Mouse (Mus musculus) c-Kit-positive CD71-negative TER-119-negative erythroid progenitor cells, embryonic 14.5 days (primary cell): ENCODE results near the gene Gsta2.
"Not testable (repeated sequence)": the region's sequence is repeated elsewhere in the genome, so short reads cannot be mapped to it uniquely, and the experiment has no call there.

Source experiments
- DNase-seq: peaks from one replicate; pipeline ENCODE4 v3.0.0-alpha.2; 2013; ENCODE audit warnings: low read depth

Gsta2 gene

DNA sequence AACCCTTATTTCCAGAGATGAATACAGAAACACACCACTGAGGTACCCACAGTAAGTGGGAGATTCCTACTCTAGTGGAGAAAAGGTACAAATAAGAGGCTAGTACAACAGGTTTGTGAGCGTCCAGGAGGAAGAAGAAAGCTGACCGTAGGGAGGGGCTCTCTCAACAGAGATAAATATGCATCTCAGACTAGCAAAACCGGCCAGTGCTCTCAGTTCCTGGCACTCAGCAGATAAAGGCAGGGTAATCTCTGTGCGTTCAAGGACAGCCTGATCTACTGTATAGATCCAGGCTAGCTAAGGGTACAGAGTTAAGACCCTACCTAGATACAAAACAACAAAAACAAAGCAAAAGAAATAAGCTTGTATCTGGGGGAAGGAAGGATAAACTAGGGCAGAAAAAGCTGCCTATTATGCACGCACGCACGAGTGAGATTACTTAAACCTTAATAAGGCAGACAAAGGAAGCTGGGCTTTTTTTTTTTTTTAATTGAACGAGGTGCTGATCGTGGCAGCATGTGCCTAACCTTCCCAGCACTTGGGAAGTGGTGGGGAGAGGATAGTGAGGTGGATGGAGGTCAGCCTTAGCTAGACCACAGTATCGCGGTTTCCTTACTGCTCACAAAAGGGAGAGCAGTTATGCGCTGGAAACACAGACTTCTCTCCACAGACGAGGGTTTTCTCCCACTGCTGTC is 10.4 kb upstream of the Gsta2 start:
- no peak for DNase-seq

DNA sequence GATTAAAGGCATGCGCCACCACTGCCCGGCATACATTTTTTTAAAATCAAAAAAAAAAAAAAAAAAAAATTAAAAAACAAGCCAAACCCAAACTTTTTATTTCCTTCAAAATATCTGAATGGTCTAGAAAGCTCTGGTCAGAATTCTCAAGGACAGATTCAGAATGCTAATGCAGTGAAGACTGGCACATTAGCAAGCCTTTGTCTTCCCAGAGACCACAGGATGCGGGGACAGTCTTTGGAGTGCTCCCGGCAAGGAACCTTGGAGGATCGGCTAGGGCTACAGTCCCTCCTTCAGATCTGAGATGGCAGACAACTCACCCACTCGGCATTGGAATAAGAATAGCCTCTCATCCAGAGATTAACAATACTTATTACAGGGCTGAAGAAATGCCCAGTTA is 9.1 kb upstream of the Gsta2 start:
- DNase-seq, result no peak

DNA sequence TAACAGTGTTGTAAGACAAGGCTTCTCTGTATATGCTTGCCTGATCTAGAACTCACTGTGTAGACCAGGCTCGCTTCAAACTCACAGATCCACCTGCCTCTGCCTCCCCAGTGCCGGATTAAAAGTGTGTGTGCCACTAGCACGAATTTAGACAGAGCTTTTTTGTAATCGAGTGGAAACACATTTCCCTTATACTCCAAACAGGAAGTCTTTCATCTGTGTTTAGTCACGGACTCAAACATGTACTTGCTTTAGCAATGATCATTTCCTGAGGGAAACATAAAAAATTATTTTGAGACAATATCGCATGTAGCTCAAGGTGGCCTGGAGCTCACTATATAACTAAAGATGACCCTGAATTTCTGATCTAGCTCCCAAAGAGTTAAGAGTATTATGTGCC is 7.8 kb upstream of the Gsta2 start:
- DNase-seq, result no peak

DNA sequence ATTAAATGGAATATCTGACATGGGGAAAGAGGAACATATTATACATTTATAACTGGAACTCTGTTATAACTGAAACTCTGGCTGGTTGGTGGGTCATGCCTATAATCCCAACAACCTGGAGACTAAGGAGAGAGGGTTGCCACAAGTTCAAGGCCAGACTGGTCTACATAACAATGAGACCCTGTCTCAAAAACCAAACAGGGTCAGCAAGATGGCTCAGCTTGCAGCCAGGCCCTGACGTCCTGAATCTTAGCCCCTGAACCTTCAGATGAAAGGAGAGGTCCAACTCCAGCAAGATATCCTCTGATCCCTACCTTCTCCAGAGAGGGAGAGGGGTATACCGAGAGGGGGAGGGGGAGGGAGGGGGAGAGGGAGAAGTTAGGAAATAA is 4.9 kb upstream of the Gsta2 start:
- DNase-seq, result no peak

DNA sequence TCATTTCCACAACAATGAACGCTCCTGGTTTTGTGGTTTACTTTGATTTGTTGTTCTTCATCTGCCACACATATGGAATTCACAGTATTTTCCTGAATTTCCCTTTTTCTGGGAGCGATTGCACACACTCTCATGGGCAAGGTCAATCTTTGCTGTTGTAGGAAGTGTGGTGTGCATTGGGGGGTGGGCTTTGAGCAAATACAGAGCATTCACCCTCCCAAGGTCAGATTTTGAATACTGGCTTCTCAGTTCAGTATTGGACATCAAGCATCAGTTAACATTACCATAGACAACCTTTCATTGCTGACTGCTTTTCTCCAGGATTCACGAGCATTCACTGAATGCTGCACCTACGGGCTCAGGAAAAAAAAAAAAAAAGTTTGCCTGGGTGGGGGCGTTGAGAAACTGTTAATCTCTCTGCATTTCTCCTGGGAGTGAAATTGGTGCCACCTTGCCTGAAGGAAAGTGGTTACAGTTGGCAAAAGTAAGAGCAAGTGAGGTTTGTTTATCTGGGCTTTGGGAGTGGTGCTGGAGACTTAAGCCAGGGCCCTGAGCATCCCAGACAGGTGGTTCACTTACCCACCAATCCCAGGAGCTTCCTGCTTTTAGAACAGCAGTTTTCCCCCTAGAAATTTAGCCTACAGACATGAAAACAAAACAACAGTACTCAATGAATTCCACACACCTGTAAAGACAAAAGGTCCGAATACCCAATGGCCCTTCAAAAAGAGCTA is 4.3 kb upstream of the Gsta2 start:
- no peak for DNase-seq

DNA sequence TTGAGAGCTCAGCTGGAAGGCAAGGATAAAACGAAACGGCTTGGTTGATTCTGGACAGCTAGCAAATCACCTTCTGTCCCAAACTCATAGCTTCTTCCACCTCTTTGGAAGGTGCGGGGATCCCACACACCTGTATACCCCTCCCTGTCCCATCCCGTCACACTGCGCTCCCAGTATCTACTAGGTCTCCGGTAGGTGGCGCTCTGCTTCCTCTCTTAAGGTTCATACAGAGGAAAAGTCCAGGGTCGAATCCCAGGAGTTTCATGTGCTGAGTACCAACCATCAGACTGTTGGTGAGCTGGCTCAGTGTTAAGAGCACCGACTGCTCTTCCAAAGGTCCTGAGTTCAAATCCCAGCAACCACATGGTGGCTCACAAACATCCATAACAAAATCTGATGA is 2.5 kb upstream of the Gsta2 start:
- DNase-seq, result peak; percentile 52

DNA sequence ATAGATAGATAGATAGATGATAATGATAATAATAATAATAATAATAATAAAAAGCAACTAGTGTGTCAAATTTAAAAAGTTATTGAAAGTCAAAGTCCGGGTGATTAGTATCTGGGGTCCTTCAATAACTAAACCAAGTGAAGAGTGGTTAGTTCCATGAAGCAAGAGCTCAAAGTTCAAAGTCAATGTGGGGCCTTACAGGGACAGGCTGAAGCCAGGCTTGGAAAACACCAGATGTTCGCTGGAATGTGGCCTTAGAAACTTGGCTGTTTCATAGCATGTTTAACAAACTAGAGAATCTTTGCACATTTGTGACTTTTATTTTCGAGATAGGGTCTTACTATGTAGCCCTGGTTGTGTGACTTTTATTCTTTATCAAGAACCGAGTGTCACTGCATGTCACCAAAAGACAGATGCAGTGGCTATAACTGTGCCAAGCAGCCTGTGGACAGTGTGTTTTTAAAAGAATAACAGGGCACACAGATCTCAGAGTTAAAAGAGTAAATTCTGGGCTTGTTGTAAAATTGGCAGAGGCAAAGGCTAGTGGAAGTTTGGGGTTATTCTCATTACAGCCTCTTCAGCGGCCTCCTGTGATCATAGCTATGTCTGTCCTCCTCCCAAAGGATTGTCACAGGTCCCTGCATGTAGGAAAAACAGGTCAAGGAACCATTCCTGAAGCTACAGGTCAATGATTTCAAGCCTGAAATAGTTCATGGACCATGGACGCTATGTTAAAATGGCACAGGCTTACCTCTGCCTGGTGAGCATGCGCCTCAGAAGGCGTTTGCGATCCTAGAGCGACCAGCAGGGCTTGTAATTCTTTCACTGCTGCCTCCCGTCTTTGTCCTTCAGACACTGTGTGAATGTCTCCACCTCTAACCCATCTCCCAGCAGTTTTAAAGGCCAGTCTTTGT is 666 bp downstream of the Gsta2 start:
- DNase-seq, result no peak

DNA sequence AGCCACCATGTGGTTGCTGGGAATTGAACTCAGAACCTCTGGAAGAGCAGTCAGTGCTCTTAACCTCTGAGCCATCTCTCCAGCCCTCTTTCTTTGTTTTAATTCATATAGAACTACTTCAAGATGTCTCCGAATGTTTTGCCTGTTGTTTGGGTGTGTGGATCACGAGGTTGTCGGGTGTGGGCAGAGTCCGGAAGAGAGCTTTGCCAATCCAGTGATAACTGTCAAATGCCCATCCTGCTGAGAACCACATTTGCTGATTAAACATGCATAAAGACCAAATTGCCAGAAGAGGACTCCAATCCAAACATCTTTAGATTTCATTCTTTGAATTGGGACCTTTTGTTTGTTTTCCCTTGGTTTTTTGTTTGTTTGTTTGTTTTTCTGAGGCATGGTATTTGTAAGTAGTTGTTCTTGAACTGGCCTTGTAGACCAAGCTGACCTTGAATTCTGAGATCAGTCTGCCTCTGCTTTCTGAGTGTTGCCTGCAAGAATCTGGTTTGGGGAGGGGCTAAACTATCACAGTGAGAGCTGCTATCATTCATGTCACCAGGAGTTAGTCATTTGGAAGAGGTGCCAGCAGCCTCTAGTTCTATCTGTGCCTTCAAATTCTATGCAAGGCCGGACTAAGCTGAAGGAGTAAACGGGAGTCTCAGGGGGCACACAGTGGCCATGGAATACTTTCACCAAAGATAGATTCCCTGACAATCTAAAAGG is 3.9 kb downstream of the Gsta2 start:
- DNase-seq, result no peak

DNA sequence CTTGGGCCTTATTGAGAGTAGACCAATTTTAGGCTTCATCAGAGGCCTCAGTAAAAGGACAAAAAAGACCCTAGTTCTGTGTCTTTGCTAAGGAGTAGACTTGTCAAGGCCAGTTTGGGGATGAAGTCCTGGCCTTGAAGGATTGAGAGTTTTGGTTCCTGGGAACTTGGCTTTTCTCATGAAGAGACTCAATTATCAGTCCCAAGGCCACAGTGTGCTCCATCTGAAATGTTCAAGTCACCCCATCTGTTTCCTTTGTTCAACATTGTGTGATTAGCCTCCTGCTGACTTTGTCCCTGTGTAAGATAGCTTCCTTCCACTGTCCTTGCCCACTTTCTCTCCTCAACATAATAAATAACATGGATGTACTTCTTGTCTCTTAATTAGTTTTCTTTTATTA is 5.6 kb downstream of the Gsta2 start:
- not testable (repeated sequence) for DNase-seq

DNA sequence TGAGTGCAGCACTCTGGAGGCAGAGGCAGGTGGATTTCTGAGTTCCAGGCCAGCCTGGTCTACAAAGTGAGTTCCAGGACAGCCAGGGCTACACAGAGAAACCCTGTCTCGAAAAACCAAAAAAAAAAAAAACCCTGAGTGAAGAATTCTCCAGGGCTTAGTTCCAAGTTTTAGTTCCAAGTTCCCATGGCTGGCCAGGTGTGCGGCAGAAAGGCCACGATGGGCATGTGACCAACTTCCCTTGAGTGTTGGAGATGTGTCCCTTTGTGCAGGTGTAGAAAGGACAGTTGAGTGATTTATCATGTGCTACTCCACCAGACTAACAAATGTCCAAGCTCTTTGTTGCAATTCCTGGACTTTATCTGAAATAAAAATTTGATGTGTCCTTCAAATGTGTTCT is 6.4 kb downstream of the Gsta2 start:
- not testable (repeated sequence) for DNase-seq

DNA sequence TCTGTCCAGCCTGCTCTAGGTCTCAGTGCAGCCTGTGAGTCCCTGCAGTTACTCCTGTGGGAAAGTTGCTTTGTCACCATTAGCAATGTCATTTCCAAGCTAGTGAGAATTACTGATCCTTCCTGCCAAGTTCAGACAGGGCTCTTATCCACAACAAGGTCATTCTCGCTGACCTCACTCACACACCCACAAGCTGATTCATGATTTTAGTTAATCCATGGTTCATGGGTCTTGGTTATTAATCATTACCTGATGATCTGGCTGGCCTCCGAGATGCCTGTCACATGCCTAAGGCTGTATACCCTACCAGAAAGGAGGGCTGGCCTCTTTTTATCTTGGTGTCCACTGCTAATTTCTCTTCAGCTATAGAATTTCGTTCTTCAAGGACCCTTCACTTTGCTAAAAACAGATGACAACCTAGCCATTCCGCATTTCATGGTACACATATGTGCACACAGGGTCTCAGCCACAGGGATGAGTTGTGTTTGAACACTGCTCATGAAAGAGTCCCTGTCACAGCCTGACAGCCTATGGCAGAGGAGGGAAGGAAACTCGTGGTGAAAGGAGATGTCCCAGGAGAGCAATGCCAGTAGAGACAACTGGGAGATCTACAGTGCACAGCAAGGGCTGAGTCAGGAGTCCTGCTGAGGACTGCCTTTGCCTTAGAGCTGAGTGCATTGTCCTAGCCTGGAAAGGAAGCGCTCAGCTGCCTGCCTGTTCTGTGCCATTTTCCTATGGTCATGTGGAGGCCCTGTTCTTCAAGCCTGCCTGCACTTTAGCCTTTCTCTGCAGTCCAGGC is 7.2 kb downstream of the Gsta2 start:
- not testable (repeated sequence) for DNase-seq

DNA sequence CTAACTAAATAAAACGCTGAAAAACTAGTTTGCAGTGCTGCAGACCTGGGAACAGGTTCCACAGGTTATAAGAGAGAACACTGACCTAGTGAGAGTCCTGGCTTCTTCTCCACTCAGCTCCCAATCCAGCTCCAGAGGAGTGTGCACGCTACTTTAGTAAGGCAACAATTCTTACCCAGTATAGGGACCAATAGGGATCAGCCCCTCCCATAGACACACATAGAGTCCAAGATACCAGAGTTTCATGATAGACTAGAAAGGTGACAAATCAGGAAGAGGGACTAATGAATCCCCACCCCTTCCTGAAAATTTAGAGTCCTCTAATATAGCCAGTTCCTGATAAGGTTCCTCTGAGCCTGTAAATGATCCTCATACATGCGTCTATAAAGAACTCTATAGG is 8.6 kb downstream of the Gsta2 start:
- no peak for DNase-seq

DNA sequence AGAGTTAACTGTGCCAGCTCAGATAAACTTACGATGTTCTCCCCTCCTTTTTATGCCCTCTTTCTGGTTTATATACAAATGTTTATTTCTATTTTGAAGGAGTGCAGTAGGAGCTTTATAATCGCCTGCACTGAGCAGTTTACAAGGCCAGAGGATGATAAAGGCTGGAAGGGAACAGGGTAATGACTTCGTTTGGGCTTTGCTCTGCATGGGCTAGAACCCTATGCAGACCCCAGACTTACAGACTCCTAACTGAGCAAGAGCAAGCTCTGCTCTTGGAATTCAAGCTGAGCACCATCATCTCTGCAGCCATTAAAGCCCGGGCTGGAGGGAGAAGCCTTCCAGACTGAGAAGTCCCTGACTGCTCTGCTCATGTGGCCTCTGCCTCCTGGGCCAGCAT is 10.4 kb downstream of the Gsta2 start:
- DNase-seq, result not testable (repeated sequence)

DNA sequence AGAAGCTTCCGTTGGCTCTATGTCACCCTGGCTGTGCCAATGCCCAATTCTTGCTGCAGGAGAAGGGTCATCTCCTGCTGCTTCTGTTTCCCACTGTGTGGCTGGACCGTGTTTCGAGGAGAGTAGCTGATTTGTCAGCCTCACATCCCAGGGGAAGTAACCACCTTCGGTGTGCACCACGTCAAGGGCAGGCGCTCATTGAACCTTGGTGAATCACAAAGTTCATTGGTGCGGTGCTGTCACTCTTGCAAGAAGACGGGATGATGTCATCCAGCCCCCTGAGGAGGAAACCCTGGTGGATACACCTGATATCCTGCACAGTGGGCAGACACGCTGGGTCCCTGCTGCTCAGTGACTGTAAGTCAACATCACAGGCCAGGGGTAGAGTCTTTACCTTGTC is 12.5 kb downstream of the Gsta2 start:
- not testable (repeated sequence) for DNase-seq

DNA sequence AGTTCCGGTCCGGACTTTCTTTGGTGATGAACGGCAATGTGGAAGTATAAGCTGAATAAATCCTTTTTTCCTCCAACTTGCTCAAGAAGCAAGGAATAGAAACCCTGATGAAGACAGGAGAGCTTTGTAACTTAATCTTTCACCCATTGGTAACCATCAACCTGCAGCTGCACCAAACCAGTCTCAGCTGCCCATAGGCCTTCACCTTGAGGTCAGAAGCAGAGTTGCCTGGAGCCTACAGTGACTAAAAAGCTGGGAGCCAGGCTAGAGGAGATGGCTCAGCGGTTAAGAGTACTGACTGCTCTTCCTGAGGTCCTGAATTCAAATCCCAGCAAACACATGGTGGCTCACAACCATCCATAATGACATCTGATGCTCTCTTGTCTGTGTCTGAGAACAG is 13.1 kb downstream of the Gsta2 start:
- not testable (repeated sequence) for DNase-seq

DNA sequence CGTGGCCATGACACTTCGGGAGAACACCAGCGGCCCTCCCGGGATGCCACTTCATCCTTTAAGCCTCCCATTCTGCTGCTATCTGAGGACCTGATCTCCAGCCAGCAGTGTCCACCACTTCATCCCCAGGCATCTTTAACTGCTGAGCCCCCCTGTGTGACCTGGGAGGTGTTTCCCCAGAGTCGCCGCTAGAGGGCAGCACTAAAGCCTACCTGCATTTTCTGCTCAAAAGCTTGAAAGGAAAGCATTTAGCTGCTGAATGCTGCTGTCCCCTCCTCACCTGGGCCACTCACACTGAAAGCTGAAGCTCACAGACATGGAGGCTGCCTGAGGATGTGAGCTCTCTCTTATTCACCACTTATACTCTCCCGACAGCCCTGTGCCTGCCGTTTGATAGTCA is 15.3 kb downstream of the Gsta2 start:
- DNase-seq, result peak; percentile 23

DNA sequence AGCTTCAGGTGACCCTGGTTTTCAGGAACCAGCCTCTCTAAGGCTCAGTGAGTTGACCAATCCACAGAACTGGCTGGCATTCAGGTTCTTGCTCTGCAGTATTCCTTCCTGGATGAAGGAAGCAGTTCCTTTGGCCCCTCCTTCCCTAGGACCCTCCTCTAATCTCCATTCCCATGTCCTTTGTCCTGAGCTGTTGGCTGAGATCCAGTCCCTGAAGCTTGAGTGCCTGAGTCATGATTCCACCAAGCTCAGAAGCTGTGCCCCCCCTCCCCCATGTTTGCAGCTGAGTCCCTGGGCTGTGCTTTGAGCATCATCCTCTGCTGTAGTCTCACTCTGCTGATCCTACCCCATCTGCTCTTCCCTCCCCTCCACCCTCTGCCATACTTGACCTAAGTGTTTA is 18.5 kb downstream of the Gsta2 start:
- DNase-seq, result not testable (repeated sequence)

DNA sequence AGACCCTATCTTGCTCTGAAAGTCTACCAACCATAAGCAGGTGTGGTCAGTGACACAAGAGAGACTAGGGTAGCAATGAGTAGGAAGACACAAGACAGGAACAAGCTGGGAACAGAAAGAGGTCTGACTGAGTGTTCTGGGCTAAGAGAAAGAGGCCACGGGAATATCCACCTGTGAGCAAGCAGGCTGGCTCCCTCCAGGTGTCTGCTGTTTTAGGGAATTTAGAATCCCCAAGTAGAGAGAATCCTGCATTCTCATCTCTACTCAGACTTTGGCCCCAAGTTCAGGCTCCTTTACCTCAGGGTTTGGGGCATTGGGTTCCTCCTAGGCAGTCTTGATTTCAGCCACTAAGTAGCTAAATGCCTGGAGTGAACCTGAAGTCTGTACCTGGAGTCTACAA is 28.3 kb downstream of the Gsta2 start, which contains the start of gene Omt2b:
TSS of gene Omt2b (plus strand) at position 301 of the 400 bp plus-strand sequence.
- not testable (repeated sequence) for DNase-seq

DNA sequence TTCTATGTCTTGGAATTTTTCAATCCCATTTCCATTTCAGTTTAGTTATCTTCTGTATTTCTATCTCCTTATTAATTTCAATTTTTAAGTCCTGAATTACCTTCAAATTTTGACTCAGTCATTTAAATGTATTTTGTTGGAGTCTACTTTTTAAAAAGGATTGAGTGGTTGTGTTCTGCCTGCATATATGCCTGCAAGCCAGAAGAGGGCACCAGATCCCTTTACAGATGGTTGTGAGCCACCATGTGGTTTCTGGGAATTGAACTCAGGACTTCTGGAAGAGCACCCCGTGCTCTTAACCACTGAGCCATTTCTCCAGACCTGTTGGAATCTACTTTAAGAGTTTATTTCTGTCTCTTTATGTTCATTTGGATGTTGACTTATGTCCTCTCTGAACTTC is 36.1 kb downstream of the Gsta2 start:
- no peak for DNase-seq

DNA sequence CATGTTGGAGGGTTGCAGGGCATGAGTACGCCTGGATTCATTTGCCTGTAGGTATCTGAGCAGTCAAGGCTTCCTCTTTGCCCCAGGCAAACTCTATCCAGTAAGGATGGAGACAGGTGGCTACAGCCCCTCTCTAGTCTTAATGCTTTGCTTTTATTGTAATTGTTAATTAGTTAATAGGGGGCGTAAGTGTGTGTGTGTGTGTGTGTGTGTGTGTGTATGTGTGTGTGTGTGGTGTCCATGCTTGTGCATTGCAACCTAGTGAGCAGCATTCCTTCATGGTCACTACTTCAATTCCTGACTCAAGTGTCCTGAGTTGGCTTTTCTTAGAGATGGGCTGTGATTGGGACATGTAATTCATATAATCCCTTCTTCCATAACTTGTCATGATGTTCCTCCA is 40.9 kb downstream of the Gsta2 start, which contains the start of gene Omt2a:
TSS of gene Omt2a (minus strand) at position 101 of the 400 bp plus-strand sequence.
- DNase-seq, result no peak

DNA sequence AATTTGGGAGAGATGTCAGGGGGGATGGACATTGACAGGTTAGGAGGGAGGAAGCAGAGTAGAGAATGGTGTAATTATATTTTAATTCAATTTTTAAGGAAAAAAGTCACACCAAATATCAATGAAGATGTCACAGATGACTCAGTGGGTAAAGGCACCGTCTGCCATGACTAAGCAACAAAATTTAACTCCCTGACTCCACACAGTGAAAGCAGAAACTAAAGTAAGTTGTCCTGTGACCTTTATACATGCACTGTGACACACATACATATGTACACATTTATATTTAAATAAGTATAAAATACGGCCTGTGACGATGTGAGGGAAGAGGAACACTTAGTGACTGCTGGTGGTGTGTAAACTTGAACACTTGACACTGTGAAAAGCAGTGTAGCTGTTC is 47.5 kb downstream of the Gsta2 start:
- not testable (repeated sequence) for DNase-seq
